Mouse (Mus musculus) frontal cortex, postnatal 36 days (tissue): Measurements from ENCODE around the gene Ptpn1.

Experiments used
- DNase-seq, 2 experiments: peaks; one replicate each; pipeline ENCODE4 v3.0.0; 2022; ENCODE audit warnings: low spot score in 2 of 2

Ptpn1 gene

DNA sequence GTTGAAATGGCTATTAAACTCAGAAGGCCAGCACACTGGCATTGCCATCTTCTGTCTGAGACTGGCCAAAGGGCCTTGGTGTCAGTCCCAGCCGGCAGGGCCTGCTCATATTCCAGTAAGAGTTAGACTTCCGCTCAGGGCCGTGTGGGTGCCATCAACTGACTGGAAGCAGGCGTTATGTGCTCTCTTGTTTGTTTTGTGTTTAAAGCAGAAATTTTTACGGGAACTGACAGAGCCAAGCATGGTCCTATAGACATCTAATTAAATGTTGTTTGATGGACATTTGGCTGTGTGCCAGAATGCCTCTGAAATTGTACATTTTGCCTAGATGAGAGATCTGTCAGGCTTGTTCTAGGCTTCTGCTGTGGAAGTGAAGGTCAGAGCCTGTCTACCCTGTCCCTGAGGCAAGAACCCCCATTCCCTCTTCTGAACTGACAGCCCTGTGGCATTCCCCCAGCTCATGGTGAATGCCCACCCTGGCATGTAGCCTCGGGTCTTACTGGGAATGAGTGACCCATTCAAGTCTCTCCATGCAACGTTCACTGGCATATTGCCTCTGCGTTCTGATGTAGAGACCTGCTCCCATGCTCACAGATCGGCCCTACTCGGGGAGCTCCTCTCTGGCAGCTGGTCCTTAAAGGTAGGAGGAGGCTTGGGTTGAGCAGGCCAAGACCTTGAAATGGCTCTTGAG lies 38.1 kb downstream of the Ptpn1 start:
- DNase-seq = no peak

- no peak for DNase-seq
Observed at GRCm38 (mm10) chr2:167972146-167972545, 40.3 kb downstream of the Ptpn1 start.

DNA sequence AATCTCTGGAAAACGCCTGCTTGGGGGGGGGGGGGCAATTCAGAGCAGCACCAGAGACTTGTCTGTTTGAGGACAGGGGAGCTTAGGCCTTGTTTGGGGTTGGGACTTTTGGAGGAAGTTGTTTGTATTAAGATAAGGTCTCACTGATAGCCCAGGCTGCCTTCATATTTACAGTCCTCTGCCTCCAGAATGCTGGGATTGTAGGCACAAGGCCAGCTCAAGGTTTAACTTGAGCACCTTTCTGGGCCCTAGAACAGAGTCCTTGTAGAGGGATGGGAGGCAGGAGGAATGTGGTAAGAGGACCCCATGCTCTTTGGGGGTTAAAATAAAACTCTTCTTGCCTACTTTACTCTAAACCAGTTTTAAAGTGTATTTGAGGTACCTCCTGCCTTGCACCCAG lies 41.0 kb downstream of the Ptpn1 start:
- DNase-seq = no peak

- DNase-seq = no peak
Observed at GRCm38 (mm10) chr2:167975746-167976145, 43.9 kb downstream of the Ptpn1 start.

- no peak for DNase-seq
Observed at GRCm38 (mm10) chr2:167978271-167978670, 46.4 kb downstream of the Ptpn1 start.

- no peak for DNase-seq
Observed at GRCm38 (mm10) chr2:167980391-167980790, 48.5 kb downstream of the Ptpn1 start.

GRCm38 (mm10) chr2:167982646-167983045 lies 50.8 kb downstream of the Ptpn1 start:
- no peak for DNase-seq

DNA sequence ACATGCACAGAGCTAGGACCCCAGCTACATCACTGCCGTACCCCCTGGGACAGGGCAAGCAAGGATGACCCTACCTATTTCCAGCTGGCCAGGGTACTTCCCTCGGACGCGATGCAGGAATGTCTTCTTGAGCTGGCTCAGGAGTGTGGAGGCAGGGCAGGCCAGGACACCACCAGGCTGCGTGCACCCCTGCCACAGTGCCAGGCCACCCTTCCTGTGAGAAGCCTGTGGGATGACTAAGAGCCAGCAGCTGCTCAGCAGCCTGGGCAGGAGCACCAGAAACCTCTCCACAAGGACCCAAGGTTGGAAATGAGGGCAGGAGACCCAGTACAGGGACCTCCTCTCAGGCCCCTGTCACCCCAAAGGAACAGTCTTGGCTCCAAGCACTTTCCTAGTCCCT lies 52.5 kb downstream of the Ptpn1 start:
- DNase-seq = no peak

- no peak for DNase-seq
Observed at GRCm38 (mm10) chr2:167984946-167985345, 53.1 kb downstream of the Ptpn1 start.

DNA sequence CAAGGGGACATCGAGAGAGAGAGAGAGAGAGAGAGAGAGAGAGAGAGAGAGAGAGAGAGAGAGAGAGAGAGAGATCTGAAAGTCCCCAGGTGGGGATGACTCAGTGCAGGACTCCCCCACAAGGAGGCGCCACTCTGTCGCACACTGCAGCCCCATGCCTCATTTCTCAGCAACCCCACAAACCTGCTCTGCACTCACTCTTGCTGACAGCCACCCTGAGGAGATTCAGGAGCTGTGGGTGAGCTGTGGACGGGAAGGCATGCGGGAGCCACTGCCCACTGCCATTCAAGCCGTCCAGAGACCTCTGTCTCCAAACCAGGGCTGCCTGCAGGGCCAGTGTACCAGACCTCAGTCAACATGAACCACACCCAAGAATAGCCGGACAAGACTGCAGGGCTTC lies 54.9 kb downstream of the Ptpn1 start:
- no peak for DNase-seq

GRCm38 (mm10) chr2:167987640-167988039 lies 55.8 kb downstream of the Ptpn1 start:
- DNase-seq = no peak

- DNase-seq = no peak
Observed at GRCm38 (mm10) chr2:167989310-167989709, 57.5 kb downstream of the Ptpn1 start.

DNA sequence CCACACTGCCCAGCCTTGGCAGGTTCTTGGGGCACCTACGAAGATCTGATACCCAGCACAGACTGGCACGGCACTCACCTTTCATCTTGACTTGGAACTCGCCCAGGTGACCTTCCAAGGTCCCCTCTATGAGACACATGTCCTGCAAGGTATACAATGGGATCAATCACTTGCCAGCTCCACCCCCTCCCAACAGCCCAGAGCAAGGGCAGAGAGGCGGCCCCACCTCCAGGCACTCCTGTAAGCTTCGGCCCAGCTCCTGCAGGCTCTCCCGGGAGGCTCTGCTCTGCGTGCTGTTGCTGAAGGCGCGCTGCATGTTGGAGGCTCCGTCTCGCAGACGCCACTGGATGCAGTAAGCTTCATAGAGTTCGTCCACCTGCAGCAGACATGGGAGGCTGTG lies 61.4 kb downstream of the Ptpn1 start:
- no peak for DNase-seq

DNA sequence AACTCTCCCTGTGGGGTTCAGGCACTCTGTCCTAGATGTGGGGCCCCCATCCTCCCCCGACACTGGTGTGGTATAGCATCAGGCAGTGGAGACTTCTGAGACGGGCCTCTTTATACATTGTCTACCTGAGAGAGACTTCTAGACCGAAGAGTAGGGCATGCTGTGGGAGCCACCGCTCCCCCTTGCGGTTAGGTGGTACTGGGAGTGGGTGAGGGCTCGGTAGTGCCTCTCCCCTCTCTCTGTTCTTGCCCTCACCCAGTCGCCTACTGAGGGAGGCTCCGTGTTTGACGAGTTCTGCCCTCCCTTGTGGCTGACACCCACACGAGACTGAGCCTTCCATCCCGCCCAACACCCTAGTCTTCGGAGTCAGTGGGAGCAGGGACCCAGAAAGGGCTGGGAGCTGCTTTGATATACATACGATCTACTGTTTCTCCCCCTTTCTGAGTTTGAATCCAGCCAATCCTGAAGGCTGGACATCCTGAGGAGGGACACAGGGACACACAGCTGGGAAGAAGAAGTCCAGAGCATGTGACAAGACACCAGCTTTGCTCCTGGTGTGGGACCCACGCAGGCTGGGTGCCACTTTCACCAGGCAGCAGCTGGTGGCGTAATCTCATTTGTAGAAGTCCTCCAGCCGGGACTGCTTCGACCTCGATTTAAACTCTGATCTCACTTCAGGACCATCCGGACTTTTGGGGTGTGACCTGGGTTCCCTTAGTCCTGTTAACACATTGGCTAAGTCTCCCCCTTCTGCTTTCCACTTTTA lies 64.2 kb downstream of the Ptpn1 start:
- DNase-seq = no peak

- DNase-seq = no peak
Observed at GRCm38 (mm10) chr2:167996672-167997215, 64.9 kb downstream of the Ptpn1 start.

- DNase-seq = no peak
Observed at GRCm38 (mm10) chr2:167997562-167997961, 65.7 kb downstream of the Ptpn1 start.

- DNase-seq = no peak
Observed at GRCm38 (mm10) chr2:167999145-167999743, 67.4 kb downstream of the Ptpn1 start.

DNA sequence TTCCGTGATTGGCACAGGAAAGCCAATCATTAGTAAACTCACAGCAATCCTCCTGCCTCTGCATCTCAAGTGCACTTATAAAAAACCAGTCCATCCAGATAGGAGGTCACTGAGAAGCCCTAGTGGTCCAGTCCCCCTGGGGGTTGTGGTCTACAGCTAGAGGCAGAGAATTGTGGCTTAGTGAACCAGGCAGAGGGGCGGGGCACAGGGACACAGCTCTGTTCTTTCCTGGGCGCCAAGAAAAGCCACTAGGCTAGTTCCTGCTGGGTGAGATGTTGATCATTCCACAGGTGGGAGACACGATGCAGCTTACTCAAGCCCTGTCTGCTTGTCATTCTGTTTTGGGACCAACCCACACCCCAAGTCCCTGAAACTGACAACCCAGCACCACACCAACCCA lies 70.3 kb downstream of the Ptpn1 start:
- no peak for DNase-seq

GRCm38 (mm10) chr2:168002884-168003283 lies 71.0 kb downstream of the Ptpn1 start:
- no peak for DNase-seq

- no peak for DNase-seq
Observed at GRCm38 (mm10) chr2:168003431-168003830, 71.6 kb downstream of the Ptpn1 start.

GRCm38 (mm10) chr2:168004369-168004768 lies 72.5 kb downstream of the Ptpn1 start:
- DNase-seq = no peak

DNA sequence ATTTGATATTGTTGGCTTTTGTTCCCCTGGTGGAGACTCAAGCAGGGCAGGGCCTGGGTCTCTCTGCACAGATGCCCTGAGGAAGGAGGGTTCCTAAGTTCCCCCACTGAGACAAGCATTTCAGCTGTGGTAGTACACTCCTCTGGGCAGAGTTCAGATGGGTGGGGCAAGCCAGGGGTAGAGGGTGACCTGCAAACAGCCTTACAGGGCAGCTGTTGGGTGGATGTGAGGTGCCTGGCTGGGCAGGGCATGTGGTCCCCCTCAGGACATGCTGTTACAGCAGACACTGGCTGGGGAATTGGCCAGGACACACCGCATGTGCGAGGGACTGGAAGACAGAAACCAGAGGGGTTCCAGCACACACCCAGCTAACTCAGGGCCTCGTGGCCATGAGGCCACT lies 73.1 kb downstream of the Ptpn1 start:
- no peak for DNase-seq

- DNase-seq = no peak
Observed at GRCm38 (mm10) chr2:168005616-168006015, 73.8 kb downstream of the Ptpn1 start.
